Mouse (Mus musculus) left cerebral cortex, postnatal 14 days (tissue): ENCODE results near the gene Gpc5. TPM values are rescaled to one million over a fixed set of nuclear protein-coding genes. Genes with fewer than 3 reads are reported as not detected.
A peak's percentile ranks its signal among the peaks of the same experiment; 100 is the strongest.

ENCODE experiments used
- DNase-seq, 2 experiments: peaks; one replicate each; pipeline ENCODE4 v3.0.0; 2021 to 2022; ENCODE audit warnings: low spot score in 2 of 2, mixed read lengths in 1 of 2
- intact Hi-C: fragments of 180-260 bp; cut with DNase I; formaldehyde crosslinking; loops from one replicate; pipeline ENCODE4 v1.15.1; 2025
- total RNA-seq, 2 experiments: library from RNA; stranded (reverse); gene quantifications; 2 replicates each; pipeline ENCODE4 v1.2.3; 2021

Gene Gpc5
- total RNA-seq, 2 experiments from 2014 or later: 34.5 to 37.6 TPM

GRCm38 (mm10) chr14:116087010-116087409 lies 995.0 kb downstream of the Gpc5 start:
- no peak for DNase-seq
- intact Hi-C loops: no loop called here

DNA sequence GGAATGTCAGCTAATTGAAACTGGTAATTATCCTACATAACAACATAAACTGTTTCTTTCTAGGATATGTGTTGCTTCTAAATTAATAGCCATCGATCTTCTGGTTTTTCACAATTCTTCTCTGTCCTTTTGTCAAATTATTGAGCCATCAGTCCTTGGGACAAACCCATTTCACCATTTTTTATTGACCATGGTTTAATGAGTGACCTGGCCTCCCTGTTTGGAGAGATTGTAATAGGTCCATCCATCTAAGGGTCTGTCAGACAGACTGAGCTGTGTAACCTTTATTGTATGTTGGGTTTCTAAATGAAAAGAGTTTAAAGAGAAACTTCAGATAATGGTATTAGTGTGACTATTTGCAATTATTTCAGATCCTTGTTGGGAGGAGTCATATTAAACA lies 1035.9 kb downstream of the Gpc5 start:
- DNase-seq: no peak
- intact Hi-C loops: no loop called here

DNA sequence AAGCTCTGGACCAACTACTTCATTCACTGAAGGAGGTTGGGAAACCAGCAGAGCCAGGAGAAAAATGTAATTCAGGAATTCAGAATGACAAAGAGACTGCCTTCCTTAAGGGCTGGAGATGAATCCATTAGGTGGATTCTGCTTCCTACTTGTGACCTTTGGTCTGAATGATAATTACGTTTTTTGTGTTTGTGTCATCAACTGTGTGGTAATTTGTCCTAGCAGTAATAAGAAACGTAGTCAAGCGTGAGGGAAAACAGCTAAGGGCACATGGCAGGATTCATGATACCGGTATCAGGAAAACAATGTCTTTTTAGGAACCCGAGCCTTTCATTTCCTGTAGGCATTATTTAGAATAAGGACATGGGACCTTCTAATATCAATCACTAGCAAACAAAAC lies 1045.3 kb downstream of the Gpc5 start:
- no peak for DNase-seq
- intact Hi-C loops: no loop called here

GRCm38 (mm10) chr14:116137772-116138171 lies 1045.8 kb downstream of the Gpc5 start:
- no peak for DNase-seq
- intact Hi-C loops: no loop called here

GRCm38 (mm10) chr14:116162586-116162985 lies 1070.6 kb downstream of the Gpc5 start:
- intact Hi-C loops: no loop called here
- DNase-seq: no peak

- intact Hi-C loops: no loop called here
Observed at GRCm38 (mm10) chr14:116167401-116167800, 1075.4 kb downstream of the Gpc5 start.

DNA sequence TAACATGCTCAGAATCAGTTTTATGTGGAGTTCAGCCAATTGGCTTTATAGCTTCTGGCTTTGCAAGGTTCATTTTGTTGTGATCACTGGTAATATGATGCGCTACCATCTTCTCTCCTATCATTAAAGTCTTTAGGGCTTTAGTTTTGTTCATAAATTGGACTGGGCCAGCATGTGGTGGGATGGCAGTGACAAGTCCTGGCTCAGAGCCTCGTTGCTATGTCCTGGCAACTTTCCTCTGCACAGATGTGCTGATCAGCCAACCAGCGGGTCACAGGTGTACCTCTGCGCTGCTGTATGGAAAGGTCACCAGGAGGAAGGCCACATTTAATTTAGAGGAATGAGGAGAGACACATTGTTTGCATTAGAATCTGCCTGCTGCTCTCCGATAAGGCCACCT lies 1077.1 kb downstream of the Gpc5 start:
- intact Hi-C loops: no loop called here

More at GRCm38 (mm10) chr14:116167401-116167800, 1075.4 kb downstream of the Gpc5 start:
- no peak for DNase-seq

DNA sequence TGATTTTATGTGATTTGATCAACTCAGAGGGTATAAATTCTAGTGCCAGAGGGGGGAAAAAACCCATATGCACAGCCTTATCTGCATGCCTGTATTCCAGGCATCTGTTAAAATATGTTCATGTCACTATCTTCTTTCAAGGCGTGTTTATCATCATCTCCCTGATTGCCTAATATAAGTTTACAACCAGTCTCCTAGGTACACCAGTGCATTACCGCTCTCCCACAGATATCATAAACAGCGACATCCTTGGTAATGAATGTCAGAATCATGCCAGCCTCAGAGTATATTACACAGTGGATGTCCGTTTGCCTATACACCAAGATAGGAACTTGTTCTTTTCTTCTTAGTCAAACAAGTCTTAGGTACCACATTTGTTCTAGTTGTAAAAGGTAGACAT lies 1095.0 kb downstream of the Gpc5 start:
- intact Hi-C loops: no loop called here

More for the DNA sequence above, 1077.1 kb downstream of the Gpc5 start:
- DNase-seq: no peak

GRCm38 (mm10) chr14:116206977-116207376 lies 1115.0 kb downstream of the Gpc5 start:
- DNase-seq: peak in 1 of 2 experiments; percentile 7
- intact Hi-C loops: no loop called here

More for the DNA sequence above, 1095.0 kb downstream of the Gpc5 start:
- no peak for DNase-seq

DNA sequence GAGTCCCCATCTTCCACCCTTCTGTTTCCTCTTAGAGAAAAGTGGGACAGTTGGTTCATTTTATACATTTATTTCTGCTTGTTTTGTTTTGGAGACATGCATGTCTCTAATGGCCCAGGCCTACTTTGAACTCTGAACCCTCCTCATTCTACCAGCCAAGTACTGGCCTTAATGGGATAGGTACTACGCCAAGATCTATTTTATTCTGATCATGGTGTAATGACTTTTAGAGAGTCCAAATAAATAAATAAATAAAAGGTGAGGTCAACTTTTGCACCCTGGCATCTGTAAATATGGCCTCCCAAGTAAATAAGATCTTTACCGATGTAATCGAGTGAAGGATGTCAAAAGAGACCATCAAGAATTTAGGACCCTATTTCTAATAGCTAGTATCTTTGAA lies 1116.6 kb downstream of the Gpc5 start:
- DNase-seq: no peak
- intact Hi-C loops: no loop called here

DNA sequence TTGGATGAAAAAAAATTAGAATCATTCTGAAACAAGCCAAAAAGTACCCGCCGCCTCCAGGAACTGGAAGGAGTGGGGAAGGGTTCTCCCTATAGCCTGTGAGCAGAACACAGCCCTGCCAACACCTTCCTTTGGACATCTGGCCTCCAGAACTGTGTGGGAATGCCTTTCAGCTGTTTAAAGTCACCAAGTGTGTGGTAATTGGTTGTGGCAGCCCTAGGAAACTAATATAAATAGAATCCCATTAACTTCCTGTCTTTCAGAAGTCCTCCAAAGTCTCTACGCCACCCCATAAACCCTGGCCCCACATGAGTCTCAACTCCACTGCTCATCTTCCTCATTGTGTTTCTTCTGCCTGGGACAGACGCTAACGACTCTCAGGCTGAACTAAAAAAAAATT lies 1117.0 kb downstream of the Gpc5 start:
- intact Hi-C loops: no loop called here
- DNase-seq: no peak

DNA sequence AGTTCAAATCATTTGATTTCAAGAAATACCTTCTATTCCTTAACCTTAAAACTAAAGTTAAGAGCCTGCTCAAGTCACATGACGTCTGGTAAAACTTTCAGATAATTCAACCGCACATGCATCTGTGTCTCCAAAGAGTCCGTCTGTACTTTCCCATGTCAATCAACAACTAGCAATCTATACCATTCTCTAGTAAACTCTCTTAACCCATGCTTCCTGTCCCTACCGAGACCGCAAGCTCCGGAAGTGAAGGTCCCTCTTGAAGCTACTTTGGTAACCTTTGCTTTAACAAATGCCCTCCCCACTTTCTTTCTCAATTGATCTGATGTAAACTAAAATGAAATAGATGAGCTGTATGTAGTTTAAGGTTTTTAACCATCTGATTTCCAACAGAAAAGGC lies 1118.3 kb downstream of the Gpc5 start:
- intact Hi-C loops: no loop called here
- DNase-seq: no peak

- no peak for DNase-seq
- intact Hi-C loops: no loop called here
Observed at GRCm38 (mm10) chr14:116212029-116212428, 1120.0 kb downstream of the Gpc5 start.

DNA sequence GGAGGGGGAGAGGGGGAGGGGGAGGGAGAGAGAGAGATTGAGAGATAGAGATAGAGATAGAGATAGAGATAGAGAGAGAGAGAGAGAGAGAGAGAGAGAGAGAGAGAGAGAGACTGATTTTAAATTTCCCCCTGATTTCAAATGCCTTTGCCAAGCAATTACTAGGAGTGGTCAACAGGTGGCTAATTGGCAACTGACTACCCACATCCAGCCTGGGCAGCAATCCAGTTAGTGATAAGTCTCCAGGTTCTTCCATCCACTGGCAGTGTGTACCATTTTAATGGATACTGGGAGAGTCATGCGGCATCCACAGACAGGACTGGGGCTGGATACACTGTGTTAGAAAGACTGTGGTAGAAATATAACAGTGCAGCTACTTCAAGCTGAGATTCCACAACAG lies 1166.1 kb downstream of the Gpc5 start:
- intact Hi-C loops: no loop called here

GRCm38 (mm10) chr14:116308541-116308940 lies 1216.5 kb downstream of the Gpc5 start:
- no peak for DNase-seq
- intact Hi-C loops: no loop called here

More for the DNA sequence above, 1166.1 kb downstream of the Gpc5 start:
- DNase-seq: no peak

DNA sequence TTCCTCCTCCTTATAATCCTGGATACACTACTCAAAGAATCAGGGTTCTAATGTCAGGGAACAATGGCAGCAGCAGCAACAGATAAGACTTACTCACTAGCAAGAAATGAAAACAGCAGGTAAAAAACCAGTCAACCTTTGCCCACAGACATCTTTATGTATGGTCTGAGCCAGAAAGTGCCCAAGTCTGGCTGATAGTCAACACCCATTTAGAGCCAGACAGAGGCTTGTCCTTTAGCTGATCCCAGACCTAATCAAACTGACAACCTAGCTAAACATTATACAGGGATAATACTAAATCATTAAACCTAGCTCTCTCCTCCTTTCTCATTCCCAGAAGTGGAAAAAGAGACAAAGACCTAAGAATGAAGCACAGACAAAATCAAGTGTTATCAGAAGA lies 1225.5 kb downstream of the Gpc5 start:
- intact Hi-C loops: no loop called here
- DNase-seq: no peak

GRCm38 (mm10) chr14:116336182-116336581 lies 1244.2 kb downstream of the Gpc5 start:
- intact Hi-C loops: no loop called here
- DNase-seq: no peak

DNA sequence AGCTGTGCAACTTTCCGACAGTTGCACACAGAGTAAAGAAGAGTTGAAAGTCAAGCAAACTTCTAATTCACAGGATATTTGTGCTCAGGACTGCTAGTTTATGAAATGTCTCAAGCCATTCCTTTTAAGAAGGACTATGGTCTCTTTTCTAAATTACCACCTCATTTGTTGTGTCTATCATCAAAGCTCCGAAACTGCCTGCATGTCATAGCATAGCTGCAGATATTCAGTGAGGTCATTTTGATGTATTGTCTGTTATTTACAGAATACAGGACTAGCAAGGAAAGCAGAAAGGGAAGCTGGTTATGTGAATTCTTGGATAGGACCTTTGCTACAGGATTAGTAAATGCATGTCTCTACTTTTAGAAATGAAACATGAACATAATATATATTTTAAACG lies 1246.4 kb downstream of the Gpc5 start:
- DNase-seq: no peak
- intact Hi-C loops: no loop called here

GRCm38 (mm10) chr14:116348560-116348959 lies 1256.5 kb downstream of the Gpc5 start:
- intact Hi-C loops: no loop called here
- DNase-seq: no peak

DNA sequence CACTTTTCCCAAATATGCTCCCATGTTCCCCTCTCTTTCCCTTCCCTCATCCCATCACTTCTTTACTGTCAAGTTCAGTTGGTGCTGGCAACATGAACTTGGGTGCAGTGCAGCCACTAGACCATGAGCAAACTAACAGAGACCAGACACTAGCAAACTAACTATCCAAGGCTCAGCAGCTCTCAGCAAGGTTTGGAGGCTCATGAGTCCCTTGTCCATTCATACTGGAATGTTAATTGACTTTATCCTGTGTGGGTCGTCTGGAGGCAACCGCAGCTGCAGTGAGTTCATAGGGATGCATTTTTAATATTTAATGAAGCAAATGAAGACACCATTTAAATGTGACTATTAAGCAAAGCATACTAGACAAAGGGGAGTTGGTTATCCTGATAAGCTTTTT lies 1292.6 kb downstream of the Gpc5 start:
- intact Hi-C loops: no loop called here
- DNase-seq: no peak

GRCm38 (mm10) chr14:116415511-116415910 lies 1323.5 kb downstream of the Gpc5 start:
- no peak for DNase-seq
- intact Hi-C loops: no loop called here

DNA sequence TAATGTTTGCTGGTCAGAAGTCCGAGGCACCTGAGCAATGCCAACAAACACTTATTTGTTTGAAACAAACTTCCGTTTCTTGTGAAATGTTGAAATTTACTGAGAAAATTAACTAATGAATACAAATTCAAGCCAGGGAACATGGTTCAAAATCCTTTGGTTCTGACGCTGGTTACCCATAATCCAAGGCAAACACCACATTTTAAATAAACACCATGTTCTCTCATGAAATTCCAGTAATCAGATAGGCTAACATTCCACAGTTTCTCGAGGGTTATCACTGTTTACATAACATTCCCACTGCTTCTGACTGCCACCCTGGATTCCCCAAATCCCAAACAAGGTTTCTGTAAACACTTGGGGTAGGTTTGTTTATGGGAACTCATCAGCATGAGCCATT lies 1356.2 kb downstream of the Gpc5 start:
- no peak for DNase-seq
- intact Hi-C loops: no loop called here
